Mouse (Mus musculus): Measurements from ENCODE around the gene Camta1. TPM values are rescaled to one million over a fixed set of nuclear protein-coding genes. Genes with fewer than 3 reads are reported as not detected.

Gene Camta1
- total RNA-seq, 2 experiments from 2014 or later: 194 to 203 TPM

DNA sequence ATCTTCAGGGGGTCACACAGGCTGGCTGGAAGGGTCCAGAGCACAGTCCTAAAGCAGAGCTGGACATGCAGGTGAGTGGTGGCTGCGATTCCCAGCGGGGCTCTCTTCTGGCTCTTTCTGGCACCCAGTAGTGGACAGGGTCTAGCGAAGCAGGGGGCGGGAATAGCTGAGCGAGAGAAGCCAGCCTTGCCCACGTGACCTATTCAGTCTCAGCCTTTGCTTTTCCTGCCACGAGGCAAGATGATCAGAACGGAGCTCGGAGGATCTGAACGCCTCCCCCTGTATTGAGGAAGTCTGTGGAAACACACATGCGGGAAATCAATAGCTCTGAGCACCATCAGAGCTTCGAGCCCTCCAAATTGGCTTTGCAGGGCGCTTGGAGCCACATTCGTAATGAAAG, 14.7 kb upstream of the Camta1 start:
- intact Hi-C loops (cut with DNase I): loop anchor here (5.0 kb wide), 1 partner anchor 51 kb away; no protein-coding TSS in a partner anchor

GRCm38 (mm10) chr4:151863511-151863910, 1.8 kb upstream of the Camta1 start:
- no peak for DNase-seq (ENCODE audit: low spot score in 2 of 2)
- intact Hi-C loops (cut with DNase I): no loop called here

More for the DNA sequence above, 14.7 kb upstream of the Camta1 start:
- no peak for DNase-seq (ENCODE audit: low spot score in 2 of 2)

DNA sequence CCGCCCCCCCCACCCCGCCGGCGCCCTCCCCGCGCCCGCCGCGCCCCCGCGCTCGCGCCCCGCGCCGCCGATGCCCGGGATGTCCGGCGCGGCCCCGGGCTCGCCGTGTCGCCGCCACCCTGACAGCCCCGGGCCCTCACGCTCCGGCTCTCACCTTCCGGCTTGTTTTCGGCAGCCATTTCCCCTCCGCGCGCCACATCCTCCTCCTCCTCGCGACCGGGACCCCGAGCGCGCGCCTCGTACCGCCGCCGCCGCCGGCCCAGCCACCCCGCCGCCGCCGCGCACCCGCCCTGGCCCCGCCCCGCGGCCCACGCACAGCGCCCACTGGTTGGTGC, 238 bp downstream of the Camta1 start:
- DNase-seq (ENCODE audit: low spot score in 2 of 2): no peak
- intact Hi-C loops (cut with DNase I): no loop called here

- intact Hi-C loops (cut with DNase I): no loop called here
Observed at GRCm38 (mm10) chr4:151860441-151861331, 990 bp downstream of the Camta1 start.

GRCm38 (mm10) chr4:151859275-151859674, 2.4 kb downstream of the Camta1 start:
- intact Hi-C loops (cut with DNase I): loop anchor here (5.0 to 10.0 kb wide), 2 partner anchors 244 to 377 kb away; no protein-coding TSS in a partner anchor
- DNase-seq (ENCODE audit: low spot score in 2 of 2): no peak

More at GRCm38 (mm10) chr4:151860441-151861331, 990 bp downstream of the Camta1 start:
- peak; percentile 10 to 13 for DNase-seq (ENCODE audit: low spot score in 2 of 2)

DNA sequence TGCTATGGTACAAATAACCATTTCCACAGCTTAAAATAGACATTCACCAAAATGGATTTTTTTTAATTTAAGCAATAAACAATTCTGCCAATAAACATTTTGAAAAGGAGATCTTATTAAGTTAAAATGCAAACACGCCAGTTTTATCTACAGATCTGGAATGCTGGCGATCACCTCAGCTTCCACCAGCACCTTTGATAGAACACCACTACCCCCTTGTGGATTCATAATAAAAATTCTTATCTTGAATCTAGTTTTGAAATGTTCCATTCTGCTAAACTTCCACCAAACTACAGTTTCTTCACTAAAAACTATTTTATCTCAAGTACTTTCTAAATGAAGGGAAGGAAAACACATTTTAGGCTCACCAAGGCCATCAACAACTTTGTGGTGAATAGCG, 7.7 kb downstream of the Camta1 start:
- intact Hi-C loops (cut with DNase I): loop anchor here (1.0 to 10.0 kb wide), 3 partner anchors 77 to 698 kb away; no protein-coding TSS in a partner anchor
- peak in 1 of 2 experiments; percentile 44 for DNase-seq (ENCODE audit: low spot score in 2 of 2)

DNA sequence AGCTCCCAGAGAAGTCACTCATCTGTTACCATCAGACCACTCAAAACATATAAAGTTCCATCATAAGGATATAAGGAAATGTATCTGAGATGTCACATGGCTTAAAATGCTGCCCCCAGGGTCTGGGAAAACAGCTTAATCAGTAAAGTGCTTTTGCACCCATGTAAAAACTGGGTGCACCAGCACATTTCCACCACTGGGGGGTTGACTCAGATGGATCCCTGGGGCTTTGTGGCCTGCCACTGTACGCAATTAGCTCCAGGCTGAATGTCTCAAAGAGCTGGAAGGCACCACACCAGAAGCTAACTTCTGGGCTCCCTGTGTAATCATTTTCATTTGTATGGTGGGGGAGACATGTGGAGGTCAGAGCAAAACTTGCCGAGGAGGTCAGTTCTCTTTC, 10.5 kb downstream of the Camta1 start:
- DNase-seq (ENCODE audit: low spot score in 2 of 2): peak; percentile 18 to 23
- intact Hi-C loops (cut with DNase I): loop anchor here (5.0 to 10.0 kb wide), 2 partner anchors 74 to 236 kb away; no protein-coding TSS in a partner anchor

GRCm38 (mm10) chr4:151842591-151842990, 19.1 kb downstream of the Camta1 start:
- intact Hi-C loops (cut with DNase I): no loop called here
- no peak for DNase-seq (ENCODE audit: low spot score in 2 of 2)

DNA sequence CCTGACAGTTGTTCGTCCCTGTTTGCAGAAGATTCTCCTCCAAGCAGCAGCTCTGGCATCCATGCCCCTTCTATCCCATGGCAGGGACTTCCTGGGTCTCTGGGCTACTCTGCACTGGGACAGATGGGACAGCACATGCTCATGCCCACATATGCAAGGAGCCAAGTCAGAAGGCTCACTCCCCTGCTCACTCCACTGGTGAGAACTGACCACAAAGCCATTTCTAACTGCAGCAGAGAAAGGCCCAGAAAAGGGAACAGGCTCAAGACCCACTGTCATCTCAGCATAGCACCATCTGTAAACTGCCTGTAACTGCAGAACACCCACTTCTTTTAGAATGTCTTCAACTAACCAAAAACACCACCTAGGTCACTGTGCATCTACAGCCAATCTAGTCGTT, 23.2 kb downstream of the Camta1 start:
- DNase-seq (ENCODE audit: low spot score in 2 of 2): no peak
- intact Hi-C loops (cut with DNase I): no loop called here

DNA sequence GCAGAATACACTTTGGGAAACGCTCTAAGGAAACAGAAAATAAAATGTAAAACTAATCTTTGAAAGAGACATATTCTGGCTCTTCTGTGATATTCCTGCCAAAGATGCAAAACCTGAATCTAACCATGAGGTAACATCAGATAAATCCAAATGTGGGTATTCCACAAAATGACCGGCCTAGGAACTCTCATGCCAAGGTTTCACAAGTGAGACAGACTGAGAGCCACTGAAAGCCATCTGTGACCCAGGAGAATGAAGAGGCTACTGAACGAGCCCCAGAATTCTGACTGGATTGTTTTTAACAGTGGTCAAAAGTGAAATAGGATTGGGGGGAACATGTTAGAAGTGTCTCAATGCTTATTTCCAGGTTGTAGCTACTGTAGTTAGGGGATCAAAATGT, 25.8 kb downstream of the Camta1 start:
- intact Hi-C loops (cut with DNase I): no loop called here
- no peak for DNase-seq (ENCODE audit: low spot score in 2 of 2)

DNA sequence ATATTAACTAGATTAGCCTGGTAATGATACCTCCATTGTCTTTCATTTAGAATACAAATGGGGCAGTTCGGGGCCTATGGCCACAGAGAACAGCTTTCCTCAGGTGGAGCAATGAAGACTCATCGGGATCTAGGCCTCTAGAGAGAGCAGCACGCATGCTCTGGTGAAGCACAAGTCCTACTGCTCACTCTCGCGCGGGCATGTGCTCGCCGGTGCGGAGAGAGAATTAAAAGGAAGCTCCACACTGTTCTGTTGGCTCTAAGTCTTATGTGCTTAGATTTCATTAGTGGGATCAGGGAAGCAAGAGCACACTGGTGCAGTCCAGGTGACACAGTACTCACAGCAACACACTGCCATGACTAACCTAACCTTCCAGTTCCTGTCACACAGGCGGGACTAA, 27.1 kb downstream of the Camta1 start:
- intact Hi-C loops (cut with DNase I): no loop called here
- no peak for DNase-seq (ENCODE audit: low spot score in 2 of 2)

DNA sequence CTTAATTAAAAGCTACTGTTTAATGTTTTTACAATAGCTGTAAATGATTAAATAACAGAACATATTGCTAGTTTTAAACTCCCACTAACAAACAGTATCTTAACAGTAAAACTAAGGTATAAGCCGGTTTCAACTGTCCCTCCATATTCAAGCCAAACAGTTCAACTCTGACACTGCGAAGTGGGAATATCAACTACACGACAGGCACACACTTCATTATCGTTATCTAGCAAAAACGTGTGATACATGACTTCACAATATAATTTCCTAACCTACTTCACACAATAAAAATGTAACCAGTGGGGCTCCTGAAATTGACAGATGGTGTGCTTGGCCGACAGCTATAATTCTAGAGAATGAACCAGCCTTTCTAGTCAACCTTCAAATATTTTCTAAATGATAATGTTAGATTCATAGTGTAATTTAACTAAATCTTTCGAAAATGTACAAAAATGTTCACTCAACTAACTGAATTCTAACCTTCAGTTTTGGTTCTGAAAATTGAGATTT, 27.7 kb downstream of the Camta1 start:
- DNase-seq (ENCODE audit: low spot score in 2 of 2): no peak
- intact Hi-C loops (cut with DNase I): no loop called here

DNA sequence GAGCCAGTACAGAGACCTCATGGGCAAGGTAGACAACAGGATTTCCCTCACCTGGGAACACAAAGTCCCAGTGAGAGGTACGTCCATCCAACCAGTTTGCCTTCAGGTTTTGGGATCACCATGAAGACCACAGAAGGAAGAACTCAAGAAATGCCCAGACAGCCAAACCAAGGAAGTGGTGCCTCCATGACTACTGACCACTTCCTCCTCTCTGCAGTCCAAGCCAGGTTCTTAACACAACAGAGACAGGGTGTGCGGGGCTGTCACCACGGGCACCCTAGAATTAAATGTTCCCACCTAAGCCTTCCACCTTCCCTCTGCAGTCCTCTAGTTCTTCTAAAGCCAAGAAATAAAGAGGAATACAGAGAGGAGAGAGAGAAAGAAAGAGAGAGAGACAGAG, 33.8 kb downstream of the Camta1 start:
- intact Hi-C loops (cut with DNase I): no loop called here
- DNase-seq (ENCODE audit: low spot score in 2 of 2): no peak

GRCm38 (mm10) chr4:151827356-151827755, 34.3 kb downstream of the Camta1 start:
- no peak for DNase-seq (ENCODE audit: low spot score in 2 of 2)
- intact Hi-C loops (cut with DNase I): no loop called here

DNA sequence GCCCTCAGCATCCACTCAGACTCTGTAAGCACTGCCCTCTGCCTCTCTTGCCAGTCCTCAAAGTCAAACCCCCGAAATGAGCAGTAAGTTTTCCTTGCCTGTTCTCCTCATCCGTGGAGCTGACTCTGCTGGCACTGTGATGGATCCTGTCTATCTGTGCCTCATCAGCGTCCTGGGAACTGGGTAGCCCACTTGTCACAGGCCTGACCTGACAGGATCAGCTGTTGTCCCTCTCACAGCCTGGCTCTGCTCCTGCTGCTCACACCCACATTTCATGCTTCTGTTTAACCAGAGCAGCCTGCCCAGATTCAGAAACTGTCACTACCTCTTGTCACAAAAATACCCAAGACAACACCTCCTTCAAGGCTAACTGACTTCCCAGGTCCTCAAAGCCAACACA, 37.7 kb downstream of the Camta1 start:
- no peak for DNase-seq (ENCODE audit: low spot score in 2 of 2)
- intact Hi-C loops (cut with DNase I): no loop called here

GRCm38 (mm10) chr4:151822986-151823385, 38.7 kb downstream of the Camta1 start:
- intact Hi-C loops (cut with DNase I): no loop called here
- DNase-seq (ENCODE audit: low spot score in 2 of 2): no peak

DNA sequence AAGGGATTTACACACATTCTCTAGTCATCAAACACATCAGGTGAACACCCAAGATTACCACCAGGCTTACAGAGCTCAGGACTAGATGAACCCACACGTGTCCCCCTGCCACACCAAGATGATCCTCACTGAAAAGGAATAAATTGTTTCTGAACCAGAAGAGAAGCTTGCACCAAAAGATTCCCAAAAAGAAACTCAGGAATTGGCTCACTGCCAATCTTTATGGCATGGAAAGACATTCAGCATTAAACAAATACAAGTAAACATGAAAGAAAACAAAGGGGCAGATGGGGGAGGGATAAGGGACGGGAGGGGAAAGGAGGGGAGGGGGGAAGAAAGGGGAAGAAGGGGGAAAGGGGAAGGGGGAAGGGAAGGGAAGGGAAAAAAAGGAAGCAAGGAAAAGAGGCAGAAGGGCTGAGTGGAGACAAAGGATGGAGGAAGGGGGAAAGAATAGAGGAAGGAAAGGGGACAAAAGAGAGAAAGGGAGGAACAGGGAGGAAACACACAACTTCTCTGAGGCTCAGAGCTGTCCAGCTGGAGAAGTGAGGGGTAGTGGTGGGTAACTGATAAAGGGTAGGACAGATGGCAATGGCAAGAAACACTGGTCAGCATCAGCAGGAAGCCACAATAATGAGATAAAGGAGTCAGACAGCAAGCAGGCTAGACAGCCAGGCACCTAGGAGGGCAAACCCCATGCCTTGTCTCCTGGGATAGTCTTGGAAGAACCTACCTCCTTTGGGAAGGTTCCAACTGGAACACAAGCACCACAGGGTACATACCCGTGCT, 43.5 kb downstream of the Camta1 start:
- DNase-seq (ENCODE audit: low spot score in 2 of 2): no peak
- intact Hi-C loops (cut with DNase I): no loop called here

DNA sequence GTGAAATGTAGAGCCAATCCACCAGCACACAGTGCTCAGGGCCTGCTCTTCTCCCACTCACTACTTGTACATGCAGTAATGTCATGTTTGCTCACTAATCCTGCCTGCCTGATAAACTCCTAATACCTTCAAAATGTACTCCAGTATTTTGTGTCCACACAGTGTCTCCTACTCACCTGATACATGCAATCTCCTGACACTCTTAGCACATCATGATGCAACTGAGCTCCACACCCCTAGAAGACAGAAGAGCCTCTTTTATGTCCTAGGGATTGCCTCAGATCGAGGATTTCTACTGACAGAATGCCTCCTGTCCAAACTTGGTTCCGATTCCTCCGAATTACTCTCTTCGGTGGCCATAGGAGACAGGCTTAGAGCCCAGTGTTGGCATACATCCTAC, 48.0 kb downstream of the Camta1 start:
- intact Hi-C loops (cut with DNase I): no loop called here
- DNase-seq (ENCODE audit: low spot score in 2 of 2): no peak

GRCm38 (mm10) chr4:151805685-151806084, 56.0 kb downstream of the Camta1 start:
- no peak for DNase-seq (ENCODE audit: low spot score in 2 of 2)
- intact Hi-C loops (cut with DNase I): loop anchor here (5.0 kb wide), 1 partner anchor 48 kb away; no protein-coding TSS in a partner anchor

DNA sequence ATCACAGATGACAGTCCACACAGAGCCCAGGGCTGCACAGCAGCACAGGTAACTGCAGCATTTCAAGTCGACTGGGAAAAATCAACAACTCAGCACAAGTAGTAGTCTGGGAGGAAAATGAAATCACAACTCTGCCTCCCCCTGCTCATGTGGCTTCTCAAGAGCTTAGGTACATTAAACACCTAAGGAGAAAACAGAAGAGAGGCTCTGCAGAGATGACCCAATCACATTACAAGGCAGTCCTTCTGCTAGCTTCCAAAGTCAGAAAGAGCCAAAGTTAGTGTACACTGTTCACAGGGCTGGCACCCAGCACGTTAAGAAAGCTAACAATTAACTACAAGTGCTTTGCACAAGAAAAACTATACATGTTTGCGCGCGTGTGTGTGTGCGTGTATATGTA, 56.6 kb downstream of the Camta1 start:
- intact Hi-C loops (cut with DNase I): loop anchor here (5.0 kb wide), 1 partner anchor 48 kb away; no protein-coding TSS in a partner anchor
- no peak for DNase-seq (ENCODE audit: low spot score in 2 of 2)

Data from left cerebral cortex, postnatal 14 days (tissue).